Mouse (Mus musculus) cerebellum, adult 18-20 months (tissue): ENCODE measurements around the gene Yap1.

Source experiments
- DNase-seq, 2 experiments: peaks; one replicate each; pipeline ENCODE4 v3.0.0; 2021

Gene Yap1

GRCm38 (mm10) chr9:8004370-8004991 is at the start of gene Yap1:
Yap1 (minus strand) TSS chr9:8004596.
- peak; percentile 12 to 53 for DNase-seq

- no peak for DNase-seq
These were observed 38.6 kb upstream of the Yap1 start for GRCm38 (mm10) chr9:8043044-8043387.

GRCm38 (mm10) chr9:8042338-8043043 is 38.1 kb upstream of the Yap1 start, which contains the start of gene Cfap300:
Cfap300 (minus strand) TSS chr9:8042823.
- DNase-seq, result peak; percentile 97 to 98

GRCm38 (mm10) chr9:8035546-8035945 is 31.1 kb upstream of the Yap1 start:
- no peak for DNase-seq

GRCm38 (mm10) chr9:8035091-8035490 is 30.7 kb upstream of the Yap1 start:
- DNase-seq, result no peak

GRCm38 (mm10) chr9:8034143-8034542 is 29.7 kb upstream of the Yap1 start:
- DNase-seq, result no peak

GRCm38 (mm10) chr9:8032847-8033246 is 28.5 kb upstream of the Yap1 start:
- no peak for DNase-seq

- DNase-seq, result no peak
These were observed 14.2 kb upstream of the Yap1 start for GRCm38 (mm10) chr9:8018609-8019008.

- peak in 1 of 2 experiments; percentile 39 for DNase-seq
These were observed 13.0 kb upstream of the Yap1 start for GRCm38 (mm10) chr9:8017253-8017913.

- DNase-seq, result peak; percentile 12 to 27
These were observed 810 bp downstream of the Yap1 start for GRCm38 (mm10) chr9:8003301-8004271.

GRCm38 (mm10) chr9:8002806-8003205 is 1.6 kb downstream of the Yap1 start:
- DNase-seq, result no peak

- DNase-seq, result peak in 1 of 2 experiments; percentile 5
These were observed 3.0 kb downstream of the Yap1 start for GRCm38 (mm10) chr9:8001352-8001751.

GRCm38 (mm10) chr9:7994275-7994674 is 10.1 kb downstream of the Yap1 start:
- DNase-seq, result no peak

- no peak for DNase-seq
These were observed 11.7 kb downstream of the Yap1 start for GRCm38 (mm10) chr9:7992651-7993050.

GRCm38 (mm10) chr9:7990897-7991296 is 13.5 kb downstream of the Yap1 start:
- no peak for DNase-seq

- DNase-seq, result no peak
These were observed 17.3 kb downstream of the Yap1 start for GRCm38 (mm10) chr9:7987119-7987518.

GRCm38 (mm10) chr9:7984287-7984686 is 20.1 kb downstream of the Yap1 start:
- no peak for DNase-seq

GRCm38 (mm10) chr9:7983665-7984064 is 20.7 kb downstream of the Yap1 start:
- no peak for DNase-seq

GRCm38 (mm10) chr9:7980162-7980561 is 24.2 kb downstream of the Yap1 start:
- DNase-seq, result no peak

- DNase-seq, result no peak
These were observed 25.1 kb downstream of the Yap1 start for GRCm38 (mm10) chr9:7979153-7979916.

- no peak for DNase-seq
These were observed 25.9 kb downstream of the Yap1 start for GRCm38 (mm10) chr9:7978502-7978901.

- no peak for DNase-seq
These were observed 26.8 kb downstream of the Yap1 start for GRCm38 (mm10) chr9:7977587-7977986.
